Mouse (Mus musculus) cerebellum, adult 11-12 months (tissue): ENCODE measurements around the gene Engase.

Source experiments
- DNase-seq: peaks from one replicate; pipeline ENCODE4 v3.0.0; 2022

Engase gene

DNA sequence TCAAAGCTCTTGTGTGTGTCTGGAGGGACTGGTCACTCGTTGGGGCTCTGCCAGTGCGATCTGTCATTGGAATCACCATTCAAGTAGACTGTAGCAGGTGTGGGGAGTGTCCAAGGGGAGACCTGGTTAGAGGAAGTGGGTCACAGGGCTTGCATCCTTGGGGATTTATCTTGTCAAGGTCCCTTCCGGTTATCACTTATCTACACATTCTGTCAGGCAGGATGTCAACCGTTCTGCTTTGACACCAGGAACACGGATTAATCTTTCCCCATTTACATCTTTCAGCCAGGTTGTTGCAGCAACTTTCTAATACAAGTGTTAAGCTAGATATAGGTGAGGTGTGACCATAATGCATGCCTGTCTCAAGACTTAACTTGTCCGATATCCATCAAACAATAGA, 20.8 kb upstream of the Engase start:
- no peak for DNase-seq

DNA sequence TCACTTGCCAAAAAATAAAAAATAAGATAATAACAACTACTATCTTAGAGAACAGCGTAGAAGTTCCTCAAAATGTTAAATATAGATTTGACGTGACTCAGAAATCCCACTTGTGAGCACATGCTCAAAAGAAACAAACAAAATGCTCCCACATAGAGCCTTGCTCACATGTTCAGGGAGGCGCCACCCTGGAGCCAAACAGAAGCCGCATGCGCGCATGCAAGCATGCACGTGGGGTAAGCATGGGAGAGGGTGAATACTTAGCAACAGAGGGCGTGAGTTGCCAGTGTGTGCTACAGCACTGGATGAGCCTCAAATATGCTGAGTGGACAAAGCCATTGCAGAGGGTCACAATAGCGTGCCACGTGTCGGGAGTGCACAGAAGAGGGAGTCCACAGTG, 19.7 kb upstream of the Engase start:
- DNase-seq, result no peak

- DNase-seq, result no peak
Observed at GRCm38 (mm10) chr11:118459051-118459450, 17.6 kb upstream of the Engase start.

DNA sequence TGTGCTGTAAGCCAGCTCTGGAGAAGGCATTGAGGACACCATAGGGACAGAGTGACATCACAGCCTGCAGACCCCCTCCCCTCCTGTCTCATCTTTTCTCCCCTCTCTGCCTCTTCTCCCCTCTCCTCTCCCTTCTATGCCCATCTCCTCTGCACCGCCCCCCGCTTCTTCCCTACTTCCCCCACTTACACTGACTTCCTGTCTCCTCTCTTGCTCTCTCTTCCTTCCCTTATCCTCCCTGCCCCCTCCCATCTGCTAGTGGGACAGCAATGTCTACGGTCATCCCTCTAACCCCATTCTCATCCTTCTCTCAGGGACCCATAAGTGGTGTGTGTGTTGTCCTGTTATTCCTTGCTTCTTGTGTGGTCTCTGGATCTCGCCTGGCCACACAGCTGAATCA, 17.1 kb upstream of the Engase start:
- no peak for DNase-seq

DNA sequence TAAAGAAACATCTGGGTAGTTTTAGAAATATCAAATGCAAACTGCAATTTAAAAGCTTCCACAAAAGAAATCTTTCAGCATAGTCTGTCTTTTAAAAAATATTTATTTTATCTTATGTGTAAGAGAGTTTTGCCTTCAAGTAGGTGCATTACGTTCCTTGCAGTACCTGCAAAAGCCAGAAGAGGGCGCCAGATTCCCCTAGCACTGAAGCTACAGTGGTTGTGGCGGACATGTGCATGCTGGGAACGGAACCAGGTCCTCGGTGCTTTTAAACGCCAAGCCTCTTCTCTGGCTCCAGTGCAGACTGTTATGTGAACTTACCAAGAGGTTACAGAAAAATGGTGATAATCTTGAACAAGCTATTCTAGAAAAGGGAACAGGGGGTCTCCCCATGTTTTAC, 16.3 kb upstream of the Engase start:
- DNase-seq, result no peak

GRCm38 (mm10) chr11:118467441-118468035, 9.1 kb upstream of the Engase start:
- no peak for DNase-seq

DNA sequence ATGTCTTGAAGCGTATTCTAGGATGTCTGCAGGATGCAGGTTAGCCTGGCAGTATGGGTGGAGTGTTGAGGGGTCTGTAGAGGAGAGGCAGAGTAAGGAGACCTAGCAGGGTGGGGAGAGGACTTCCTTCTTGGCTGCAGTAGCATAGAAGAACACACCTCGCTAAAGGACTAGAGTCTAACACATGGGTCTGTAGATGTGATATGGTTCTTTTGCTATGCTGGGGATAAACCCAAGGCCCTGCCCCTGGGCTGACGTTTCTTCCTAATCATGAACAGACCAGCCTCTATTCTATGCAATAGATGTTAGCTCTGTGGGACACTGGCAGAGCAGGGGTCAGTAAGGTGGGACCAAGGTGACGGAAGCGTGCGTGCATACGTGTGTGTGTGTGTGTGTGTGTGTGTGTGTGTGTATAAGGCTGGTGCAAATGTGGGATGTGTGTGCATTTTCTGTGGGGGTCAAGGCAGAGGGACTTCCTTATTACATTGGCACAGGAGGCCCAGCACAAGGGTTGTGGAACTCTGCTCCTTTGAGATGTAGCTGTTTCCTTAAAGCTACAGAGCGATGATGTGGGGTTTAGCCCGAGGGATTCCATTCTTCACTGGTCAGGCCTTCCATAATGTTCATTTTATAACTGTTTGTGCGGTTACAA, 7.0 kb upstream of the Engase start:
- no peak for DNase-seq

DNA sequence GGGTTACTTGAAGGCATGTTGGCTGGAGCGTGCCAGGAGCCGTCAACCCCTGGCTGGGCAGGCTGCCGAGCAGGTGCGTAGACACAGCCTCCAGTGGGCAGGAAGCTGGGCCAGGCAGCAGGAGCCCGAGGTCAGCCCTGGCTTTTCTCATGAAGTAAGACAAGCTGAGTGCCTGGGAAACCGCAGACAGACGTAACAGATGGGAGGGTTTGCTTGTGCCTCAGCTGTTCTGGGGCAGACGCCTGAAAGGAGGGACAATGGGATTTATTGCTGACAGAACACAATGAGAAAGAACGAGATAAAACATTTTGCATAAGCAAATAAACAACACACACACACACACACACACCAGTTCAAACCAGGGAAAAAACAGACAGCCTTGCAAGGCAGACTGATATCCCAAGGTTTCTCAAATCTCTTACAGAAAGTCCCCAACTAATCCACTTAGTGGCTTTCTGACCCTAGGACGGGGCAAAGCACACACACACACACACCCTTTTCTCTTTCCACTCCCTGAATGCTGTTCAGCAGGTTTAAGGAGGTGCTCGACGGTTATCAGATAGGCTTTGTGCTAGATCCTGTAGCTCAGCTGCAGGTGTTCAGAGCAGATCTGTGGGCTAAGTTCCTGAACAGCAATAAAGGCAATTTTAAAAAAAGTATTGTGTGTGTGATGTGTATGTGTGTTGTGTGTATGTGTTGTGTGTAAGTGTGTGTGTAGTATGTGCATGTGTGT, 6.2 kb upstream of the Engase start:
- DNase-seq, result no peak

- DNase-seq, result no peak
Observed at GRCm38 (mm10) chr11:118471676-118472075, 5.0 kb upstream of the Engase start.

GRCm38 (mm10) chr11:118473161-118473560, 3.5 kb upstream of the Engase start:
- DNase-seq, result no peak

- DNase-seq, result no peak
Observed at GRCm38 (mm10) chr11:118473842-118474500, 2.7 kb upstream of the Engase start.

GRCm38 (mm10) chr11:118475496-118476083, 1.0 kb upstream of the Engase start:
- DNase-seq, result no peak

DNA sequence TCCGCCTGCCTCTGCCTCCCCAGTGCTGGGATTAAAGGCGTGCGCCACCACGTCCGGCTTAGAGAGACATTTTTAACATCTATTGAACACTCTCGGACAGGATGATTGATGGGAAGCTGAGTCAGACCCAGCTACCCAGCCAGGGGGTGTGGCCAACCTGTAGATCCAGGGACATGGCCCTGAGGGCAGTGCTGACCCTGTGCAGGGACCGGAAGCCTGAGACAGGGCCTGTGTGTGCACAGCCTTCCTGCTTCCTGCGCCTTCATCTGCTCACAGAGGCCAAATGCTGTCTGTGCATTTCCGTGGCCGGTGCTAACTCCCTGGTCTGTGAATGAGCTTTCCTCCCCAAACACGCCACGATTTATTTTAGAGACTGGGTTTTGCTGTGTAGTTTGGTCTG, 3.1 kb downstream of the Engase start:
- no peak for DNase-seq

DNA sequence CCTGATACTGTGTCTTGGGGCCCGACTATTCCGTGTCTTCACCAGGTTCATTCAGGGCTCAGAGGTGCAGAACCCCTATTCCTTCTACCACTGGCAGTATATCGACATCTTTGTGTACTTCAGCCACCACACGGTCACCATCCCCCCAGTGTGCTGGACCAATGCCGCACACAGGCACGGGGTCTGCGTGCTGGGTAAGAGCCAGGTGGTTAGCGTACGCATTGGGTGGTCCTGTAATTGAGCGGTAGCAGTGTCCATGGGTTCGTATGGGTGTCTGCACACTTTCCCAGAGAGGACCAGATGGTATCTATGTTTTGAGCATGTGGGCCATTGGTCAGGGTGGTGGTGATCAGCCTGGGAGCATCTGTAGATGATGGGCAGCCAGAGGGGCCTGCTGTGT, 4.6 kb downstream of the Engase start:
- DNase-seq, result peak; percentile 20

- DNase-seq, result peak; percentile 17
Observed at GRCm38 (mm10) chr11:118481751-118482150, 5.1 kb downstream of the Engase start.

GRCm38 (mm10) chr11:118484169-118484568, 7.5 kb downstream of the Engase start:
- DNase-seq, result peak; percentile 71

DNA sequence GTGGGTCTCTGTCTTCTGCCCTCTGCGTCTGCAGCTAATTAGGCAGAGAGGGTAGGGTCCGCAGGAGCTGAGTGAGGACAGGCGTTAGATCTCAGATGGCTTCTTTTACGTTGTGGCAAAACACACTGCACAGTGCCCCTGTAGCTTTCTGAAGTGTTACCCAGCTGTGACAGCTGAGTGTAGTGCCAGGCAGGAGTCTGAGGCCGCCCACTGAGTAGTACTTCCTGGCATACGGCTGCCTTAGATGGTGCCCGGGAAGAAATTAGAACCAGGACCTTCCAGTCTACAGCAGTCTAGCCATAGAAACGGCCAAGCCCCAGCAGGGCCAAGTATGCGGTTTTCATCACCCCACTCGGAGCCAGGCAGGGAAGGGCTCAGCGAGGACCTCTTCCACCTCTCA, 8.7 kb downstream of the Engase start:
- DNase-seq, result peak; percentile 24

GRCm38 (mm10) chr11:118485780-118486179, 9.2 kb downstream of the Engase start:
- no peak for DNase-seq

GRCm38 (mm10) chr11:118486281-118486680, 9.7 kb downstream of the Engase start:
- peak; percentile 34 for DNase-seq

- DNase-seq, result peak; percentile 49
Observed at GRCm38 (mm10) chr11:118486881-118487772, 10.5 kb downstream of the Engase start.

GRCm38 (mm10) chr11:118488191-118488906, 11.7 kb downstream of the Engase start:
- DNase-seq, result no peak

- DNase-seq, result no peak
Observed at GRCm38 (mm10) chr11:118488907-118489270, 12.3 kb downstream of the Engase start.
